Mouse (Mus musculus): ENCODE data around the gene Cxcl17.

GRCm38 (mm10) chr7:25439978-25440815 is 27.5 kb upstream of the Cxcl17 start:
- TF ChIP-seq TAL1 (IDR thresholded peaks at IDR 0.05; ENCODE audit: low read length) = no peak
- TF ChIP-seq GATA1 (IDR thresholded peaks at IDR 0.05; ENCODE audit: low read length) = no peak

Data from erythroblast, embryonic 14.5 days (primary cell).